Mouse (Mus musculus): ENCODE data around the gene Gramd1c. TPM values are rescaled to one million over a fixed set of nuclear protein-coding genes. Genes with fewer than 3 reads are reported as not detected.

Gene Gramd1c
- polyA plus RNA-seq, 1 experiment from 2014 or later = 6.3 TPM

DNA sequence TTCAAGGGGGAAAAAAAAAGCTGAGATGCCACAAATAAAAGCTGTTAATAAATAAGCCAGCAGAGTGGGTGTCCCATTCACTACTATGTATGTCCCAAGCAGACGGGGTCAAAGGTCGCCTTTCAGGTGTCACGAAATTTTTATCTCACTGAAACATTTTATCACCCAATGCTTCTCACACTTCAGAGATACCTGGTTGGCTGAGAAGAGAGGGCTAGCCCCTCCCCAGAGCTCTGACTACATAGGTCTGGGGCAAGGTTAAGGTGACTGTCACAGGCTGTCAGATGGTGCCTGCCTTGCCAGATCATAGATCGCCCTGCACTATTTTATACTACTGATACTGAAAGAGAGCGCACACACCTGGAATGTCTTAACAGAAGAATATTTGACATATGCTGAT, 29.8 kb downstream of the Gramd1c start:
- H3K9me3 ChIP-seq (replicated peaks; ENCODE audit: control insufficient read depth, low read length) = no peaks in the 10 kb centered on the region
- H3K36me3 ChIP-seq (ENCODE audit: control insufficient read depth, insufficient read depth, low read length) = no peaks in the 10 kb centered on the region
- no peak for ATAC-seq (replicated peaks; ENCODE audit: insufficient number of reproducible peaks, low FRiP score, low TSS enrichment)
- no peak overlapping the region for H3K4me3 ChIP-seq (ENCODE audit: low read depth, low read length)
- 65% methylated on average over 5 of the region's 5 CpGs for WGBS (ENCODE audit: insufficient replicate concordance)
- no peak overlapping the region for H3K27ac ChIP-seq (ENCODE audit: low read depth, low read length)
- H3K4me1 ChIP-seq (ENCODE audit: control insufficient read depth, insufficient read depth, low read length) = no peaks in the 10 kb centered on the region; the same call in 1 of the 2 replicates
- no peaks in the 10 kb centered on the region for H3K27me3 ChIP-seq (ENCODE audit: control insufficient read depth, insufficient read depth, low read length)
- no peak overlapping the region for H3K4me2 ChIP-seq
- H3K9ac ChIP-seq (ENCODE audit: low read depth, low read length) = no peak overlapping the region

- H3K9me3 ChIP-seq (replicated peaks; ENCODE audit: control insufficient read depth, low read length) = no peaks in the 10 kb centered on the region
- 40% methylated on average over 2 of the region's 2 CpGs for WGBS (ENCODE audit: insufficient replicate concordance)
- H3K27ac ChIP-seq (ENCODE audit: low read depth, low read length) = no peak overlapping the region
- no peaks in the 10 kb centered on the region for H3K4me1 ChIP-seq (ENCODE audit: control insufficient read depth, insufficient read depth, low read length)
- H3K27me3 ChIP-seq (ENCODE audit: control insufficient read depth, insufficient read depth, low read length) = no peaks in the 10 kb centered on the region
- H3K4me3 ChIP-seq (ENCODE audit: low read depth, low read length) = no peak overlapping the region
- no peaks in the 10 kb centered on the region for H3K36me3 ChIP-seq (ENCODE audit: control insufficient read depth, insufficient read depth, low read length)
- no peak overlapping the region for H3K4me2 ChIP-seq
- no peak overlapping the region for H3K9ac ChIP-seq (ENCODE audit: low read depth, low read length)
- ATAC-seq (replicated peaks; ENCODE audit: insufficient number of reproducible peaks, low FRiP score, low TSS enrichment) = no peak
These were observed 33.9 kb downstream of the Gramd1c start for GRCm38 (mm10) chr16:44029273-44029672.

DNA sequence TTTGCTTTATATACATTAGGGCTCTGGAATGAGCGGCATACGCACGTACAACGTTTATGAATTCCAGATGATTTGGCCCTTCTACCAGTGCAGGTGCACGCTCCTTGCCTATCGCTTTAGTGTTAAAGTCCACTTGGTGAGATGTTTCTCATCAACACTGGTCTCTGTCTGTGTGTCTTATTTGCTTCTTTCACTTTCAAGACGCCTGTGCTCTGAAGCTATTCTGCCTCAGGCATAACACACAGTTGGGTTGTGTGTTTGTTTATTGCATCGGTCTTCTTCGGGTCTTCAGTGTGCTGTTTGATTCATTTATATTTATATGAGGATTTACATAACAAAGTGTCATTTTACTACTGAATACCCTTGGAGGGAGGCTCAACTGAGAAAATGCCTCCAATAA, 36.3 kb downstream of the Gramd1c start:
- Histone ChIP-seq H3K4me3 (ENCODE audit: low read depth, low read length) (no peak overlapping the region), H3K27me3 (ENCODE audit: control insufficient read depth, insufficient read depth, low read length) (no peaks in the 10 kb centered on the region), H3K9ac (ENCODE audit: low read depth, low read length) (no peak overlapping the region), H3K36me3 (ENCODE audit: control insufficient read depth, insufficient read depth, low read length) (no peaks in the 10 kb centered on the region), H3K4me2 (no peak overlapping the region), H3K27ac (ENCODE audit: low read depth, low read length) (no peak overlapping the region), H3K4me1 (ENCODE audit: control insufficient read depth, insufficient read depth, low read length) (no peaks in the 10 kb centered on the region), H3K9me3 (replicated peaks; ENCODE audit: control insufficient read depth, low read length) (no peaks in the 10 kb centered on the region)
- no peak for ATAC-seq (replicated peaks; ENCODE audit: insufficient number of reproducible peaks, low FRiP score, low TSS enrichment)
- 85% methylated on average over 9 of the region's 9 CpGs for WGBS (ENCODE audit: insufficient replicate concordance)

DNA sequence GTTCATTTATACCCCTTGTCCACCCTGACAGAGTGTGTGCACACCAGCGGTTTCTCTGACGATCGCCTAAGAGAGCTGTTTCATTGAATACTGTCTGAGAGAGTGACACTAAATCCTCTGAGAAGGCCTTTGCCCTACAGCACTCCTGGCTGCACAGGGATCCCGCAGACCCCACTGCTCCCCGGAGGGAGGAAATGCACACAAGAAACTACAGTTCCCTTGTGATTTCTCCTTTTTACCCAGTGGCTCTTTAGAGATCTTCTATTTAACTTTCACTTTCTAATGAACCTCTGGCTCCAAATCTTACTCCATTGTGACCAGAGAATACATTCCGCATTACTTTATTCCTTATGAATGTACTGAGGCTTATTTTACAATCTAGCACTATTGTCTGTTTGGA, 36.9 kb downstream of the Gramd1c start:
- Histone ChIP-seq H3K27ac (ENCODE audit: low read depth, low read length) (no peak overlapping the region), H3K4me1 (ENCODE audit: control insufficient read depth, insufficient read depth, low read length) (no peaks in the 10 kb centered on the region), H3K27me3 (ENCODE audit: control insufficient read depth, insufficient read depth, low read length) (no peaks in the 10 kb centered on the region), H3K4me2 (no peak overlapping the region), H3K9ac (ENCODE audit: low read depth, low read length) (no peak overlapping the region), H3K9me3 (replicated peaks; ENCODE audit: control insufficient read depth, low read length) (no peaks in the 10 kb centered on the region), H3K4me3 (ENCODE audit: low read depth, low read length) (no peak overlapping the region), H3K36me3 (ENCODE audit: control insufficient read depth, insufficient read depth, low read length) (no peaks in the 10 kb centered on the region)
- ATAC-seq (replicated peaks; ENCODE audit: insufficient number of reproducible peaks, low FRiP score, low TSS enrichment) = no peak
- 66% methylated on average over 6 of the region's 6 CpGs for WGBS (ENCODE audit: insufficient replicate concordance)

- no peaks in the 10 kb centered on the region for H3K27me3 ChIP-seq (ENCODE audit: control insufficient read depth, insufficient read depth, low read length)
- 71% methylated on average over 2 of the region's 2 CpGs for WGBS (ENCODE audit: insufficient replicate concordance)
- peak overlapping the region; percentile 72 for H3K27ac ChIP-seq (ENCODE audit: low read depth, low read length)
- no peak overlapping the region for H3K9ac ChIP-seq (ENCODE audit: low read depth, low read length)
- no peaks in the 10 kb centered on the region for H3K36me3 ChIP-seq (ENCODE audit: control insufficient read depth, insufficient read depth, low read length)
- no peak overlapping the region for H3K4me3 ChIP-seq (ENCODE audit: low read depth, low read length)
- ATAC-seq (replicated peaks; ENCODE audit: insufficient number of reproducible peaks, low FRiP score, low TSS enrichment) = no peak
- no peaks in the 10 kb centered on the region for H3K9me3 ChIP-seq (replicated peaks; ENCODE audit: control insufficient read depth, low read length)
- H3K4me1 ChIP-seq (ENCODE audit: control insufficient read depth, insufficient read depth, low read length) = peaks cover 11% of the 10 kb centered on the region; the same call in 1 of the 2 replicates
- H3K4me2 ChIP-seq = peak overlapping the region; percentile 50; the same call in 1 of the 2 replicates
These were observed 44.1 kb downstream of the Gramd1c start for GRCm38 (mm10) chr16:44018986-44019548.

DNA sequence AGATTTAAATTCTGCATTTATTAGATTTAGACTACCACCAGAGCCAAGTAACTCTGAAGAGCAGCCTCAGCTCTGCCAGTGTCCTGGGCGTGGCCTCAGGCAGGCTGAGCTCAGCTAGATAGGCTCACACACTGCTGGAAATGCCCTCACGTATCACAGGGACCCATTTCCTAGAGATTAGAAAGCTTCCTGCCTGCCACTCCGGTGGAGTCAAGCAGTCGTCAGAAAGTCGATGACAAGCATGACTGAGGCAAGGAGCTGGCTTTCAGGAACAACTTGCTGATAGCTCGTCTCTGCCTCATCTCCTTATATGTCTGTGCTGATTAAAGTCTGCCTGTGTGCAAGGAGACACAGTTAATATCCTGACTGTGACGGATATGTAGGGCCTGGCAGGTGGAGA, 44.8 kb downstream of the Gramd1c start:
- no peaks in the 10 kb centered on the region for H3K36me3 ChIP-seq (ENCODE audit: control insufficient read depth, insufficient read depth, low read length)
- H3K4me3 ChIP-seq (ENCODE audit: low read depth, low read length) = no peak overlapping the region
- H3K4me2 ChIP-seq = peak overlapping the region; percentile 50
- H3K9me3 ChIP-seq (replicated peaks; ENCODE audit: control insufficient read depth, low read length) = no peaks in the 10 kb centered on the region
- H3K27ac ChIP-seq (ENCODE audit: low read depth, low read length) = peak overlapping the region; percentile 72
- H3K4me1 ChIP-seq (ENCODE audit: control insufficient read depth, insufficient read depth, low read length) = peaks cover 11% of the 10 kb centered on the region; the same call in 1 of the 2 replicates
- peak; percentile 79 for ATAC-seq (replicated peaks; ENCODE audit: insufficient number of reproducible peaks, low FRiP score, low TSS enrichment)
- 10% methylated on average over 7 of the region's 7 CpGs for WGBS (ENCODE audit: insufficient replicate concordance)
- no peaks in the 10 kb centered on the region for H3K27me3 ChIP-seq (ENCODE audit: control insufficient read depth, insufficient read depth, low read length)
- H3K9ac ChIP-seq (ENCODE audit: low read depth, low read length) = no peak overlapping the region

DNA sequence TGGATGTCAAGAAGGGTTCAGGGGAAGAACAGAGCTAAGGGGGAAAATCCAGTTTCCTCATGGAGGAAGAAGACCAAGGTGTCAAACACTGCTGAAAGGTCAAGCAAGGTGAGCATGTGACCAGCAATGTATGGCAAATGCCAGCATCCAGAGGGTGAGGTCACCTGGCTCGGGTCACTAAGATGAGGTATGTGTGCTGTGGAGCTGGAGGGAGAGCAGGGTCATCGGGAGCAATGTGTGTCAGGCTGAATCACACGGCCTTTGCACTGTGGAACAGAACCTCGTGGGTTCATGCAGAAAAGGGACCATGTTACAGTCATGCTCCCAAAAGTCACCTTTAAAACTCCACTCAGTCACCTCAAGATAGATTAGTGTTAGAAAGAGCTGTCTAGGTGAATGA, 45.4 kb downstream of the Gramd1c start:
- Histone ChIP-seq H3K27ac (ENCODE audit: low read depth, low read length) (no peak overlapping the region), H3K4me3 (ENCODE audit: low read depth, low read length) (no peak overlapping the region), H3K4me2 (no peak overlapping the region), H3K4me1 (ENCODE audit: control insufficient read depth, insufficient read depth, low read length) (peaks cover 11% of the 10 kb centered on the region; the same call in 1 of the 2 replicates), H3K9ac (ENCODE audit: low read depth, low read length) (no peak overlapping the region), H3K27me3 (ENCODE audit: control insufficient read depth, insufficient read depth, low read length) (no peaks in the 10 kb centered on the region), H3K9me3 (replicated peaks; ENCODE audit: control insufficient read depth, low read length) (no peaks in the 10 kb centered on the region), H3K36me3 (ENCODE audit: control insufficient read depth, insufficient read depth, low read length) (no peaks in the 10 kb centered on the region)
- no peak for ATAC-seq (replicated peaks; ENCODE audit: insufficient number of reproducible peaks, low FRiP score, low TSS enrichment)
- WGBS (ENCODE audit: insufficient replicate concordance) = 73% methylated on average over 4 of the region's 4 CpGs

GRCm38 (mm10) chr16:44016164-44016563, 47.0 kb downstream of the Gramd1c start:
- Histone ChIP-seq H3K9ac (ENCODE audit: low read depth, low read length) (peak overlapping the region; percentile 66), H3K36me3 (ENCODE audit: control insufficient read depth, insufficient read depth, low read length) (no peaks in the 10 kb centered on the region), H3K9me3 (replicated peaks; ENCODE audit: control insufficient read depth, low read length) (no peaks in the 10 kb centered on the region), H3K4me2 (peak overlapping the region; percentile 59), H3K27ac (ENCODE audit: low read depth, low read length) (no peak overlapping the region), H3K4me3 (ENCODE audit: low read depth, low read length) (peak overlapping the region; percentile 39), H3K4me1 (ENCODE audit: control insufficient read depth, insufficient read depth, low read length) (peaks cover 11% of the 10 kb centered on the region; the same call in 1 of the 2 replicates), H3K27me3 (ENCODE audit: control insufficient read depth, insufficient read depth, low read length) (no peaks in the 10 kb centered on the region)
- ATAC-seq (replicated peaks; ENCODE audit: insufficient number of reproducible peaks, low FRiP score, low TSS enrichment) = 0 out of 2 replicates have a peak, but pooled peaks have one; percentile 62
- 5% methylated on average over 11 of the region's 11 CpGs for WGBS (ENCODE audit: insufficient replicate concordance)

All from heart, embryonic 11.5 days (tissue).